Mouse (Mus musculus): ENCODE measurements at regions not wholly inside any gene's neighbourhood (a gene's known extent, or its start where the extent isn't known, plus 50 kb on each side); places are given as distances from the start of the nearest gene placed in this dataset.
A peak's percentile ranks its signal among the peaks of the same experiment; 100 is the strongest.
"Not testable (repeated sequence)": the region's sequence is repeated elsewhere in the genome, so short reads cannot be mapped to it uniquely, and the experiment has no call there.

DNA sequence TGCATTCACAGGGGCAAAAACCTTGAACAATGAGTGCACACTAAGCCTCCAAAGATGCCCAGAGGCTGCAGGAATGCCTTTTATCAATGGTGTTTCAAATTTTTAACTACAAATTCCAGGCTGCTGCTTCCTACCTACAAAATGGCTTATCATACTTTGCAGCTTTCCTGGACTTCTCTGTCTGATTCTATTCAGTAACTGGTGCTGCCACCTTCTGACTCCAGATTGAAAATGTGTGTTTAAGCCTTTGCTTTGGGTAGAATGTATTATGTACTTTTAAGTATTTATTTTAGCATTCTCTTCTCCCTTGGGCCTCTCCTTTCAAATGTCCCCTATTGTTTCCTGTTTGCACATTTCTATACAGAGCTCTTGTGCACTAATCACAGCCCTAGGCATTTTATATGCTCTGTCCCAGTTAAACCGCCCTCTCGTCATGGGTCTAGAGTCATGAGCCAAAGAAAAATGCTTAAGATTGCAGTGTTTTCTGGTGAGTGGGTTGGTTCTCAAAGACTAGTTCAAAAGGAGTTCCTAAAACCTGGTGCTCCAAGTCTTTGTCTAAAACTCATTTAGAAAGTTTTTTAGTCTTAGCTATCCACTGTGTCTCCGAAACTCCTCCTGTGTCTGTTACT, 472.3 kb upstream of the Dpp10 start:
- DNase-seq (ENCODE audit: low read depth) = peak; percentile 52

- DNase-seq (ENCODE audit: low read depth) = no peak
Observed at GRCm38 (mm10) chr1:124510492-124510891, 465.1 kb upstream of the Dpp10 start.

GRCm38 (mm10) chr1:124488456-124488855, 443.1 kb upstream of the Dpp10 start:
- DNase-seq (ENCODE audit: low read depth) = peak; percentile 85

DNA sequence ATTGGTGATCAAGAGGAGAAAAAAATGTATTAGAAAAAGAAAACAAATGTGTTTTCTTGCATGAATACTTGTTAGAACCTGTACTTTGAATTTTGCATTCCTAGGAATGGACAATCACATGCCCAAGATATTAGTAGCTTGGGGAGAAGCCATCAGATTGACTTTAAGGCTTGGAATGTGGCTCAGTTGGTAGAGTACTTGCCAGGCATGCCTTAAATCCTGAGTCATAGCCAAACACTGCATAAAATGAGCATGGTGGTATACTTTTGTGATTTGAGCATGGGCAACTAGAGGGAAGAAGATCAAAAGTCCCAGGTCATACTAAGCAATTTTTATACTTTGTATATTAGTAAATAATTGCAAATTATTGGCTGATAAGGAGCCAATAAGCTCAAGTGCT, 442.6 kb upstream of the Dpp10 start:
- no peak for DNase-seq (ENCODE audit: low read depth)

- peak; percentile 32 for DNase-seq (ENCODE audit: low read depth)
Observed at GRCm38 (mm10) chr1:124450128-124450527, 404.8 kb upstream of the Dpp10 start.

GRCm38 (mm10) chr1:124439526-124439925, 394.2 kb upstream of the Dpp10 start:
- no peak for DNase-seq (ENCODE audit: low read depth)

- DNase-seq (ENCODE audit: low read depth) = no peak
Observed at GRCm38 (mm10) chr1:124435850-124436249, 390.5 kb upstream of the Dpp10 start.

- DNase-seq (ENCODE audit: low read depth) = no peak
Observed at GRCm38 (mm10) chr1:124429583-124429982, 384.2 kb upstream of the Dpp10 start.

- DNase-seq (ENCODE audit: low read depth) = peak; percentile 32
Observed at GRCm38 (mm10) chr1:124416762-124417161, 371.4 kb upstream of the Dpp10 start.

GRCm38 (mm10) chr1:124410236-124410635, 364.9 kb upstream of the Dpp10 start:
- peak; percentile 62 for DNase-seq (ENCODE audit: low read depth)

- no peak for DNase-seq (ENCODE audit: low read depth)
Observed at GRCm38 (mm10) chr1:124409781-124410180, 364.4 kb upstream of the Dpp10 start.

DNA sequence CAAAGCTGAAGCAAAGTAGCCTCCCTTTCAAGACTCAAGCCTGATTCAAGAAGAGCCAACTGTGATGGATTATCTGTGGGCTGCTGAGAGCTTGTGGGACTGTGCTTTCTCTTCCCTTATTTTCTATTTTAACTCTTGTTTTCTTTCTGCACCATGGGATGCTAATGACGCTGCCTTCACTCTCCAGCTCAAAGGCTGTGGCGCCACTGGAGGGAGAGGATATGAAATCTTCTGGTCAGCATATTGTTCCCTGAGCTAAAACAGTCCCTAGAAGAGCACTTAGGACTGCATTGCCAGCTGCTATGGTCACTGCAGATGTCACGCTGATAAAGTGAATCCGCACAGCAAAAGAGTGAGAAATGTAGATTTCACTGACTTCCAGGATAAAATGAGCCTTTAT, 324.2 kb upstream of the Dpp10 start:
- DNase-seq (ENCODE audit: low read depth) = no peak

DNA sequence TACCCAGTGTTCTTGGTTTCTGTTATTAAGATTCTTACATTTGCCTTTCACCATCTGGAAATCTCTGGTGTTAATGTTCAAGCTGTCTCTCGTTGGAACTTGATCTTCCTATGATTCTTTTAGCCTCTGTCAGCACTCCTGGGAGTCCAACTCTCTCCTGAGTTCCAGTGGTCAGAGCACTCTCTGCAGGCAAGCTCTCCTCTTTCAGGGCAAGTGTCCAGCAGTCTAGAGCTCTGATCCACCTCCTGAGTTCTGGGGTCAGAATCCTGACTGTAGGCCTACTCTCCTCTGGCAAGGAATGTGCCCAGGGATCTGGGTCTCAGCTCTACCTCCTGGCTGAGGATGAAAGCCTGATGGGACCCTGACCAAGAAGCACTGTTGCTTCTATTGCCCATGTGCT, 303.1 kb upstream of the Dpp10 start:
- not testable (repeated sequence) for DNase-seq (ENCODE audit: low read depth)

DNA sequence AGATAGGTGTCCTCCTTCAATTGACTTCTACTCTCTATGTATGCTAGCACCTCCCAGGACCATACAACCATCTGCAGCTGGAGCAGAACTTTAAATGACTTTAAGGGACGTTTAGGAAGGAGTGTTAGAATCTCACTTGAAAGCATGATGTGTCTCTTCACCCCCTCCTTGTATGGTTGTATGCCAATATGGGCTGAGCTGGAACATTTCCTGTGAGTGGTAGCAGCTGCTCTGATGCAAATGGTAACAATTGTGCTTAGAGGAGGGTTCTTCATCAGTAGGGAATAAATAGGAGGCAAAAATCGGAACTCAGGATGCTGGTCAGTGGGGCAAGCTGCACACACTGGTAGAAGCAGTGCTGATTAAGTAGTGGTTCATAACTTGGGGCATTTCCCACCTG, 294.1 kb upstream of the Dpp10 start:
- DNase-seq (ENCODE audit: low read depth) = no peak

- DNase-seq (ENCODE audit: low read depth) = no peak
Observed at GRCm38 (mm10) chr1:124338648-124339047, 293.3 kb upstream of the Dpp10 start.

- peak; percentile 20 for DNase-seq (ENCODE audit: low read depth)
Observed at GRCm38 (mm10) chr1:124332294-124332693, 286.9 kb upstream of the Dpp10 start.
